Mouse (Mus musculus) stomach, embryonic 16.5 days (tissue): ENCODE results near the gene Dzank1. TPM values are rescaled to one million over a fixed set of nuclear protein-coding genes. Genes with fewer than 3 reads are reported as not detected.
A peak's percentile ranks its signal among the peaks of the same experiment; 100 is the strongest.

Source experiments
- ATAC-seq: fragments of 200-750 bp; cut with Nextera tagmentation; 2 replicates; pipeline ENCODE4 v1.8.0; 2017; ENCODE audit warnings: moderate number of reproducible peaks, moderate TSS enrichment; ENCODE audit not compliant: insufficient read depth, low FRiP score
- H3K27ac ChIP-seq: fragments of 300-500 bp; sonication (generic); 2 replicates; pipeline ENCODE4 v1.5.1; 2014; ENCODE audit warnings: low read length
- H3K27me3 ChIP-seq: fragments of 300-500 bp; sonication (generic); 2 replicates; pipeline ENCODE4 v1.6.1; 2014; ENCODE audit warnings: low read length, control low read depth, mixed read lengths; ENCODE audit not compliant: control insufficient read depth, insufficient read depth
- H3K36me3 ChIP-seq: fragments of 300-500 bp; sonication (generic); 2 replicates; pipeline ENCODE4 v1.6.1; 2014; ENCODE audit warnings: low read length; ENCODE audit not compliant: control insufficient read depth, insufficient read depth
- H3K4me1 ChIP-seq: fragments of 300-500 bp; sonication (generic); 2 replicates; pipeline ENCODE4 v1.6.1; 2014; ENCODE audit warnings: low read length, control low read depth, mixed read lengths; ENCODE audit not compliant: control insufficient read depth, insufficient read depth
- H3K4me2 ChIP-seq: fragments of 300-500 bp; sonication (generic); 2 replicates; pipeline ENCODE4 v1.6.1; 2014; ENCODE audit warnings: low read depth, low read length, mixed read lengths
- H3K4me3 ChIP-seq: fragments of 300-500 bp; sonication (generic); replicated peaks from 2 replicates; pipeline ENCODE4 v1.5.1; 2014; ENCODE audit warnings: mild to moderate bottlenecking, low read length
- H3K9ac ChIP-seq: fragments of 300-500 bp; sonication (generic); 2 replicates; pipeline ENCODE4 v1.6.1; 2014; ENCODE audit warnings: low read length
- H3K9me3 ChIP-seq: fragments of 300-500 bp; sonication (generic); replicated peaks from 2 replicates; pipeline ENCODE4 v1.6.1; 2016; ENCODE audit warnings: low read length, control low read depth; ENCODE audit not compliant: control insufficient read depth
- WGBS: fragments of 180-500 bp; shearing (Covaris S2); extraction: QIAGEN DNeasy Blood & Tissue Kit; methylation state at CpG from one replicate; pipeline ENCODE4 v1.1.7; 2014; 5-methylcytosine and 5-hydroxymethylcytosine counted together
- polyA plus RNA-seq: library from polyadenylated mRNA; unstranded; fragments of >200 nt; fragmentation: Nextera tagmentation; extraction: Ambion mirVana; gene quantifications from 2 replicates; pipeline ENCODE4 v1.2.1, GENCODE M21; 2015

Dzank1 gene
- polyA plus RNA-seq, 1 experiment from 2014 or later: 1.4 TPM

DNA sequence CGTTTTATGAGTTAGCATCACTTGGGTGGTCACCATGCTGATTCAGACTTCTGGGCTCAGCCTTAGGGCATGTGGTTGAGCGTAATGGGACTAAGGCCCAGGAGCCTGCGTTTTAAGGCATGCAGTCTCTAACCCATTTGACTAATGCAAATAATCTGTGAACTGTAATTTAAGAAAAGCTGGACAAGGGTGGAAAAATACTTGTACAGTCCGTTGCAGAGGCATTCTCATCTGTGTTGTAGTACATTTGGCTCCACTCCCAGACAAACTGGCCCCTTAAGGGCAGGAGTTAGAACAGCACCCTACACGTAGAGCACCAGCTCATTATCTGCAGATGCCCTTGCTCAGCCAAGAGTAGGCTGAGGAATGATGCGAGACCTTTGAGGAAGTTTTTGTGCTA, 17.4 kb upstream of the Dzank1 start:
- Histone ChIP-seq H3K27me3 (no peaks in the 10 kb centered on the region), H3K9ac (no peak overlapping the region), H3K4me2 (no peak overlapping the region), H3K4me3 (no peak overlapping the region), H3K9me3 (no peaks in the 10 kb centered on the region), H3K27ac (peak overlapping the region; percentile 29; the same call in 1 of the 2 replicates), H3K4me1 (0 out of 2 replicates have a peak, but pooled peaks cover 3% of the 10 kb centered on the region), H3K36me3 (peaks cover 19% of the 10 kb centered on the region)
- 66% methylated on average over 6 of the region's 6 CpGs for WGBS
- peak; percentile 82 for ATAC-seq

DNA sequence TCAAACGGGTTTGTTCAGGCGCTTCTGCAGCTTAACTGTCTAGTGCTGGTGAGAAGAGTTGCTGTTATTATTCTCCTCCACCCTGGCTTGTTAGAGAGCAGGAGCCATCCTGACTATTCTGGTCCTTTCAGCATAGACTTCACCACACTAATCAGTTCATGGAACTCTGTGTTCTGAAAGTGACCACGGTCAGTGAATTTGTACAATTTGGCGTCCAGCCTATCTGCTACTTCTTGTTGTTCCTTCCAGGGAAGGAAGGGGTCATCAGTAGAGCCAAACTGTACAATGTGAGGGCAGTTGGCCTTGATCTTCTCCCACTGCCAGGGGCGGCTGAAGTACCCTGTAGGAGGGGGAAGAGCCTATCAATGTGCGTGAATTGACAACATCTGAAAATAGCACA, 16.5 kb upstream of the Dzank1 start:
- H3K4me1 ChIP-seq: no peaks in the 10 kb centered on the region
- no peak overlapping the region for H3K4me3 ChIP-seq
- H3K27ac ChIP-seq: no peak overlapping the region
- H3K36me3 ChIP-seq: peaks cover 24% of the 10 kb centered on the region
- H3K9ac ChIP-seq: no peak overlapping the region
- WGBS: 86% methylated on average over 6 of the region's 6 CpGs
- no peaks in the 10 kb centered on the region for H3K9me3 ChIP-seq
- no peaks in the 10 kb centered on the region for H3K27me3 ChIP-seq
- ATAC-seq: no peak
- H3K4me2 ChIP-seq: no peak overlapping the region

DNA sequence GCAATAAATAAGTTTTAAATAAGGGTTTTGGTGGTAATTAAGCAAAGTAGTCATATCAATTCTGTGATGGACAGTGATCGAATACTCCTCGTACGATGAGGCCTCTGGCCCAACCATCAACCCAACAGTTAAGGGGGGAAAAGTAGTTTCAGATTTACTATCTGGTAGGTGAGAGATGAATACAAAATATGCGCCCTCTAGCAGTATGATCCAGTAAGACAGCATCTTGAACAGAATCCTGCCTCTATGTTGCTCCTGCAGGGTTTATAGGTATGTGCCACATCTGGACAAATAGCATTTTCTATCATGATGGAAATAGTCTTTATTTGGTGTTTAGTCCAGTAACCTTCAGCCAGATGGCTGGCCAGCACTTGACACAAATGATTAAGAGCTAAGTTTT, 14.0 kb upstream of the Dzank1 start:
- H3K36me3 ChIP-seq: peaks cover 29% of the 10 kb centered on the region
- H3K4me2 ChIP-seq: no peak overlapping the region
- ATAC-seq: no peak
- WGBS: 84% methylated on average over 4 of the region's 4 CpGs
- H3K9ac ChIP-seq: no peak overlapping the region
- no peaks in the 10 kb centered on the region for H3K9me3 ChIP-seq
- H3K27ac ChIP-seq: no peak overlapping the region
- H3K27me3 ChIP-seq: no peaks in the 10 kb centered on the region
- no peaks in the 10 kb centered on the region for H3K4me1 ChIP-seq
- no peak overlapping the region for H3K4me3 ChIP-seq

DNA sequence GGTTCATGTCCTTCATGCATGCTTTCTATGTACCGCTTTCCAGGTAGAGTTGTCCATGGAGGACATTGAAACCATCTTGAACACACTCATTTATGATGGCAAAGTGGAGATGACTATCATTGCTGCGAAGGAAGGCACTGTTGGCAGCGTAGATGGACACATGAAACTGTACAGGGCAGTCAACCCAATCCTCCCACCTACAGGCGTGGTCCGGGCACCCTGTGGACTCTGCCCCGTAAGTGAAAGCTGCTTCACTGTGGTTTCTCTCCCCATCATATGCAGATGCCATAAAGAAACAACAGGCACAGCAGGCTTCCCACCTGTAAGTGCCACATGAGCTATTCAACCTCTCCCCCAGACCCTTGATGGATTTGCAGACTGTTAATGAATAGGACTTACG, 9.9 kb upstream of the Dzank1 start:
- ATAC-seq: no peak
- Histone ChIP-seq H3K4me1 (no peaks in the 10 kb centered on the region), H3K9ac (no peak overlapping the region), H3K27me3 (no peaks in the 10 kb centered on the region), H3K4me2 (no peak overlapping the region), H3K4me3 (no peak overlapping the region), H3K27ac (no peak overlapping the region), H3K9me3 (no peaks in the 10 kb centered on the region), H3K36me3 (peaks cover 34% of the 10 kb centered on the region)
- WGBS: 95% methylated on average over 7 of the region's 7 CpGs

GRCm38 (mm10) chr2:144527821-144528174, 584 bp upstream of the Dzank1 start:
- Histone ChIP-seq H3K36me3 (no peaks in the 10 kb centered on the region; the same call in 1 of the 2 replicates), H3K27ac (peak overlapping the region; percentile 93), H3K4me2 (peak overlapping the region; percentile 87), H3K4me3 (peak overlapping the region; percentile 100), H3K27me3 (no peaks in the 10 kb centered on the region), H3K9ac (peak overlapping the region; percentile 94), H3K9me3 (no peaks in the 10 kb centered on the region), H3K4me1 (peaks cover 14% of the 10 kb centered on the region)
- 0% methylated on average over 25 of the region's 25 CpGs for WGBS
- peak; percentile 41 for ATAC-seq

DNA sequence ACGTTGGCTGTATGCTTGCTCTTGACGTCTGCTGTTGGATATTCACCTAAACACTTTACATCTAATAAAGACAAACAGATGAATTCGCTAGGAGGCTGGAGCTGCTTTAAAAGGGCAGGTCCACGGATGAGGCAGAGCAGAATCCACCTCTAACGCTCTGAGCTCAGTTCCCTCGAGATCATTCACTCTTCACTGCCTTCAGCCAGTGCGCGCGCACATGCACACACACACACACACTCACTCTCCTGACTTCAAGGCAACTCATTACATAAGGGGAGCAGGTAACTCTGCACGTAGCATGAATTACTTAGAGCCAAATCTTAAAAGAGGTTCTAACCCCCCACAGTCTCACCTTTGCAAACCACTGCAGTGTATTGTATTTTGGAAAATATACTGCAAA, 1.4 kb downstream of the Dzank1 start:
- no peak overlapping the region for H3K9ac ChIP-seq
- ATAC-seq: no peak
- 55% methylated on average over 10 of the region's 10 CpGs for WGBS
- H3K9me3 ChIP-seq: no peaks in the 10 kb centered on the region
- H3K4me2 ChIP-seq: no peak overlapping the region
- no peak overlapping the region for H3K27ac ChIP-seq
- peaks cover 14% of the 10 kb centered on the region for H3K4me1 ChIP-seq
- H3K27me3 ChIP-seq: no peaks in the 10 kb centered on the region
- H3K4me3 ChIP-seq: no peak overlapping the region
- H3K36me3 ChIP-seq: no peaks in the 10 kb centered on the region

GRCm38 (mm10) chr2:144519772-144520171, 7.4 kb downstream of the Dzank1 start:
- no peaks in the 10 kb centered on the region for H3K4me1 ChIP-seq
- H3K36me3 ChIP-seq: no peaks in the 10 kb centered on the region
- H3K9ac ChIP-seq: no peak overlapping the region
- 75% methylated on average over 3 of the region's 3 CpGs for WGBS
- H3K4me3 ChIP-seq: no peak overlapping the region
- no peak overlapping the region for H3K27ac ChIP-seq
- no peaks in the 10 kb centered on the region for H3K9me3 ChIP-seq
- no peaks in the 10 kb centered on the region for H3K27me3 ChIP-seq
- H3K4me2 ChIP-seq: no peak overlapping the region
- no peak for ATAC-seq

DNA sequence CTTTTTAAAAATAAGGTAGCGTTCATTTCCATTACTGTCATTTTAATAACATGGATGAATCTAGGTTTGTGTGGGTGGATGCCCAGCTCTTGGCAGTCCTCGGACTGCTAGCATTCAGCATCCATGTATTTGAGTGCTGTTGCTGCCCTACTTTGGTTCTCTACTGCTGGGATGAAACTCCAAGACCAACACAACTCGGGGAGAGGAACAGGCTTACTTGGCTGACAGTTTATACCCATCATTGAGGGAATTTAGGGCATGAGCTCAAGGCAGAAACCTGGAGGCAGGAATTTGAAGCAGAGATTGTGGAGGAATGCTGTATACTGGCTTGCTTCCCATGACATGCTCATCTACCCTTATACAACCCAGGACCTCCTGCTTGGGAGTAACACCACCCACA, 12.6 kb downstream of the Dzank1 start:
- Histone ChIP-seq H3K27ac (no peak overlapping the region), H3K4me3 (no peak overlapping the region), H3K4me2 (no peak overlapping the region), H3K9ac (no peak overlapping the region), H3K36me3 (no peaks in the 10 kb centered on the region), H3K27me3 (no peaks in the 10 kb centered on the region), H3K4me1 (no peaks in the 10 kb centered on the region), H3K9me3 (no peaks in the 10 kb centered on the region)
- WGBS: 82% methylated on average over 3 of the region's 3 CpGs
- no peak for ATAC-seq

GRCm38 (mm10) chr2:144502134-144502533, 25.1 kb downstream of the Dzank1 start:
- ATAC-seq: no peak
- no peaks in the 10 kb centered on the region for H3K4me1 ChIP-seq
- 80% methylated on average over 6 of the region's 6 CpGs for WGBS
- no peak overlapping the region for H3K4me3 ChIP-seq
- H3K9me3 ChIP-seq: no peaks in the 10 kb centered on the region
- no peak overlapping the region for H3K9ac ChIP-seq
- H3K27ac ChIP-seq: no peak overlapping the region
- H3K36me3 ChIP-seq: no peaks in the 10 kb centered on the region
- no peak overlapping the region for H3K4me2 ChIP-seq
- no peaks in the 10 kb centered on the region for H3K27me3 ChIP-seq

GRCm38 (mm10) chr2:144489342-144489741, 37.9 kb downstream of the Dzank1 start:
- H3K4me3 ChIP-seq: no peak overlapping the region
- no peak overlapping the region for H3K9ac ChIP-seq
- H3K4me2 ChIP-seq: no peak overlapping the region
- no peaks in the 10 kb centered on the region for H3K27me3 ChIP-seq
- H3K4me1 ChIP-seq: no peaks in the 10 kb centered on the region
- no peak for ATAC-seq
- WGBS: 85% methylated on average over 5 of the region's 5 CpGs
- H3K27ac ChIP-seq: no peak overlapping the region
- no peaks in the 10 kb centered on the region for H3K36me3 ChIP-seq
- no peaks in the 10 kb centered on the region for H3K9me3 ChIP-seq
